Mouse (Mus musculus) heart, adult 18-20 months (tissue): ENCODE measurements at regions not wholly inside any gene's neighbourhood (a gene's known extent, or its start where the extent isn't known, plus 50 kb on each side); places are given as distances from the start of the nearest gene placed in this dataset.

ENCODE experiments used
- DNase-seq, 2 experiments: peaks; one replicate each; pipeline ENCODE4 v3.0.0; 2021 to 2022; ENCODE audit warnings: mixed read lengths in 1 of 2

DNA sequence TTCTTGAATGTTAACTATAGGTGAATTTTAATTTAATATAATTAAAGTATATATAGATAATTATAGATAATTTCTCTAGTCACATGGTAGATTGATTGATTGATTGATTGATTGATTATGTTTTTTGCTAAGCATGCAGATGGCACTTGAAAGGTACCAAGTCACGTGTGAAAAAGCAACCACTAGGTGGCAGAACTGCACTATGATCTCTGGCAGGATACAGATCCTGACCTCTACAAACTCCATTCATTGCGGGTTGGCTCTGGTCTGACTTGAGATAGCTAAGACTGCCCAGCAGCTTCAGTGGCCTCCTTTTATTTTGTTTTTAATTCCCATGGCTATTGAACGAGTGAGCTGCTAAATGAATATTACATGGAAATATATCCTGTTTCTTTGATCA, 229.7 kb upstream of the Grm3 start:
- DNase-seq, result no peak

DNA sequence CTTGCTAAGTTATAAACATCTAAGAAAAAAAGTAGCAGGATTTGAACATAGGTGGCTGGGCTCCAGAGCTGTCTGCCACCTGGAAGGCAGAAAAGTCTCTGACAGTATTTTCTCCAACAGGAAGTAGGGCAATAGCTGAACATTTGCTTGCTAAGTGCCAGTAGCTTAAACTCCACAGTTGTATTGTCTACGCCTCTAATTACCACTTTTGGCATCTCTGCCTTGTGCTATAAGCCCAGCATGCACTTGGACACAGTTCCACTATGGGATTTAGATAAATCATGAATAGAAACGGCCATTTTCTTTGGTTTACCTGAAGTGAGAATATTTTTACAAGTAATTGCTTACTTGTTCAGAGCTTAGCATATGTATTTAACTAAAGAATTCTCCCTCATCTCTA, 213.8 kb upstream of the Grm3 start:
- no peak for DNase-seq

DNA sequence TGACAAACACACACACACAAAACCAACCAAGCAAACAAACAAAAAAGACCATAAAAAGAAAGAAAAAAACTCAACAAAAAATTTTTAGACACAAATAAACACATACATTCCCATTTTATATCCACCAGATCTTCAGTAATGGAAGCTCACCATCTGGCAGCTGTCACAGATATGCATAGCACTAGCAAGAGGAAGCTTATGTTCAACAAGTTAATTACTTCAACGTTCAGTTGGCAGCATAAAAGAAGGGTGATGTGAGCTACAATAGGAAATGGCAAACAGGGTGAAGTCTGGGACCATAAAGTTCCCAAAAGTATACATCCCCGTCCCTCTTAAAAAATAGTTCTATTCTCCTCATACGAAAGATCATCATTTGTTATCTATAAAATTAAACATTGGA, 188.0 kb upstream of the Grm3 start:
- no peak for DNase-seq

DNA sequence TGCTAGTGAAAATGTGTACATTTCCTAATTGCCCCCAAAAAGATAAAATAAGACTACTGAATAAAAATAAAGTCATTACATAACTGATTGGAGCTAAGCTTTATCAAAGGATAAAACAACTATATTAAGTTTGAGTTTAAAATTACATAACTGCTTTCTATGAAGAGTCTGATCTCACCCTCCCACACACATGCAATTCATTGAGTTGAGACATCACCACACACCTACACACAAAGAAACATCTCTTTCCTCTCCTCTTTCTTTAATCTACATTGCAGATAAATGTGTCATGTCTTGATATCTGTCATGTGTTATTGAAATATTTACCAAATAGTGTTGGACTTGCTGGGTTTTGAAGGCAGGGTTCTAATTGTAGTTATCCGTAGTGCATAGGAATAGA, 186.8 kb upstream of the Grm3 start:
- no peak for DNase-seq

DNA sequence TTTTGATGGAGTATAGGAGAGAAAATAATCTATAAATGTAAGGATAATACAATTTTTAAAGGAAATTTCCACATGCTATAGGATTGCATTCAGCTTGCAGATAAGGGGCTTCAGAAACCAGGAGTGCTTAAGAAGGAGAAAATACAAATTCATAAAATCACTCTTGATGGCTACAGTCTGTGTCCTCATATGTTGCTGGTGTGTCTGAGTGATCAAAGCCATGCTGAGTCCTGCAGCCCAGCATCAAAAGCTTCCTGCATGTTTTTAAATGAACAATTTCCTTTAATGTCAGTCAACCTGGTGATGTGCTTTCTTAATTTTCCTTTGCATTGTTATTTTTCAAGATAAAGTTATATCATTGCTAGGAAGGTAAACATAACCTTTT, 186.1 kb upstream of the Grm3 start:
- DNase-seq, result no peak

DNA sequence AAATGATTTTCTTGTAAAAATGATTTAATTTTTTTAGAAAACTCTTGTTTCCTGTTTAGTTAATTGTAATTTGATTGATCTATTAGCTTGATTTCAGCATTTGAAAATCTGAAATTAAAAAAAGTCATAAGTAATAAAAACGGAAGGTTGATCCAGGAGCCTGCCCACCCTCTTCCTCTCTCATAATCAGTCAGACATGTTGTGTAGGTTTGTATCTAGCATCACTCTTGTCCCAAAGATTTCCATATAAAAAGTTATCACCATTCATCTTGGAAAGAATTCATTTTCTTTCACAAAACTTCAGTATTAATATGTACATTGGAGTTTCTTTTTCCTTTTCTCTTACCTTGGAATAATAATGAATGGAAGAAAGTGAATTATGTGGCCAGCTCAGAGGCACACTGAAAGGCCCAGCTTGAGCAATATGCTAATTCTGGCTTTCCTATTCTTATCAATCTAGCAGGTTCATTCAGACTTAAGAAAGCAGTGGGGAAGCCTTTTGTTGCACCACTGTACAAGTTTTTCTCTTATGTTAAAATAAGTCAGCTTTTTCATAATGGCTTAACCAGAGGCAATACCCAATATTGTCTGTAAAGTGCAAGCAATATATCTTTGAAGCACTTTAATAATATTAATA, 185.6 kb upstream of the Grm3 start:
- DNase-seq, result no peak

DNA sequence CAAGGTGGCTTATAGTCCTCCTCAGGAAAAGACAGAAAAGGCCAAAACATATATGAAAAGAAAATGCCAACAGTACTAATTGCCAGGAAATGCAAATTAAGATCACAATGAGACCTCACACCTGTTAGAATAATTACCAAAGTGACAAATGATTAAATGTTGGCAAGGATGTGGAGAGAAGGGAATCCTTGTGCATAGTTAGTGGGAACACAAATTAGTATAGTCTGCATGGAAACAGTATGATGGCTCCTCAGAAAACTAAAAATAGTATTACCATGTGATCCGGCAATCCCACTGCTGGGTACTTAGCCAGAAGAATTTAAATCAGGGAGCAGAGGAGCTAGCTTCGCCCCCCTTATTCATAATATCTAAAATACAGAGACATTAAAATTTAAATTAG, 170.3 kb upstream of the Grm3 start:
- no peak for DNase-seq

DNA sequence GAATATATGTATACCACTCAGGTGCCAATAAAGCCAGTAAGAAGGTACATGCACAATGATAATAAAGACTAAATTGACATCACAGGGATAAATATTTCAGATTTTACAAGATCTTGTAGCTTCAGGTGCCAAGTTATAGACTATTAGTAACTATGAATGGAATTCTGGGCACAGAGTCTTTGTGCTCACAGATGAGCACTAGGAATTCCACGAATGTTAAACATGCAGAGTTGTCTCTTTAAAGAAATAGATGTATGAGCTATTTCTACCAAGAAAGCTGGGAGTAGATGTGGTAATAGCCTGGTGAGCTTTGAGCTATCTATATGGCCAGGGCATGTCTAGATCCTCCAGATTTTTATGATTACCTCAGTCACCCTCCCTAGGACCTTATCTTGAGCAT, 153.1 kb upstream of the Grm3 start:
- DNase-seq, result no peak

DNA sequence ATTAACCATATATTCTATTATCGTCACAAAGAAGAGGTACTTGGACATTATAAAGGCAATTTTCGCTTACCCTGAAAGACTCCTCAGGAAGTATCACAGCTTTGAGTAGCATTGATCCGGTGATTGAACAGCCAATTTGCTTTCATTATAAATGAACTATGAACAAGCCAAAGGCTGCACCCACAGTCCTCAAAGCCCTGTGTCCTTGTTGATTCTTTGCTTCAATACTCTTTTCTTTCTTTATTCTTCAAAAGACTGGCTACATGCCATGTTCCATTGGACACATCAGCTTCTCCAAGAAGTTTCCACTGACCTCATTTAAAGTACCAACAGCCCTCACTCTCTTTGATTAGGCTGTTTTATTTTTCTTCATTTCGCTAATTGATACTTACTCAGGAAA, 144.1 kb upstream of the Grm3 start:
- no peak for DNase-seq

DNA sequence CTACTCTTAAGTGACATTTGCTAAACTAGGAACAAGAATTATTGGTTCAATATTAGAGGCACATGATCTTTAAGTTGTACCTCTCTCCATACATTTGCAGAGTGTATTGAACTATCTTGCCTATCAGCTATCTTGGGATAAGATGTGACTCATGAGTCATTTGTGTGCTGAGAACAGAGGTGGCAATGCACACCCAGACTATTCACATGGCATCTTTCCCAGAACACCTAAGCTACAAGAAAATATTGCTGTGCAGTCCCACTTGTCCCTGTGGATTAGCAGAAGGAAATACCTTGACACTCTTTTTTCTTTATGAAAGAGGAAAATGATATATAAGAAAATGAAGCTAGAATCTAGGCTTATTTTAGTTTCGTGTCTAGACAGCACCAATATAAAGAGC, 104.8 kb upstream of the Grm3 start:
- DNase-seq, result no peak

DNA sequence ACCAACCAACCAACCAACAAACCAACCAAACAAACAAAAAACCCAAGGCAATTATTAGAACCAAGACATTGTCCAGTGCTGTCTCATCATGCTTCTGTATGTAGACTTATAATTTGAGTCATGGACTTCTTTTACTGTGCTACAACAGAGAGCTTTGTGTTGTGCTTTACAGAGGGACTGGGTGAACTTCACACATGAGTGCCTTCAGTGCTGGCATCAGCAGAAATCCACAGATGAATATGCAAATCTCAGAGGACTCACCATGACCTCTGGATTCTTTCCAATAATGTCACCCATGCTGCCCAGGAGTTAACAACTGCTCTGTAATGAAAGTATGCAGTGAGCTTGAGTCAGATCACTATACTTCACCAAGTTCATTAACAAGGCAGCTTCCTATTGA, 76.7 kb upstream of the Grm3 start:
- DNase-seq, result peak; percentile 5 to 10

DNA sequence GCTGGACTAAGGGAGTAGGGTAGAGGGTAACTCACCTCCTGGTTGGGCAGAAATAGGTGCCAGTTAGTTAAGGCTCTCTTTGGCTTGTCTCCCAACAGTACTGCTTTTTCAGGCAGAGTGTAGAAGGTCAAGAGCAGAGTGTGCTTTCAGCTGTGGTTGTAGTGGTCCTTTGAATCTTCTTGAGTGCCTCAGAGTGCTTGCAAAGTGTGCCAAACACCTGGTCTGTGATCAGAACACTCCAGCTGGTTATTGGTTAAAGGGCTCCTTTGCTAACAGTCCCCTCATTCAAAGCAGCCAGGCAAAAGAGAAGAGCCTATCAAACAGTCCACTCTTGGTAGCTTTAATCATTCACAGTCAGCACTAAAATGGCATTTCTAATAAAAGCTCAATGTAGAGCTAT, 56.1 kb upstream of the Grm3 start:
- no peak for DNase-seq
